Mouse (Mus musculus): ENCODE measurements around the gene Gm20721. TPM values are rescaled to one million over a fixed set of nuclear protein-coding genes. Genes with fewer than 3 reads are reported as not detected.
"Not testable (repeated sequence)": the region's sequence is repeated elsewhere in the genome, so short reads cannot be mapped to it uniquely, and the experiment has no call there.

Gm20721 gene
- total RNA-seq, 1 experiment = 17.7 TPM

GRCm38 (mm10) chr2:174366571-174366970, 20.1 kb upstream of the Gm20721 start:
- Histone ChIP-seq H3K4me1 (ENCODE audit: control insufficient read depth in 2 of 2, insufficient read depth in 2 of 2, low read length in 2 of 2, poor library complexity in 1 of 2) (no peaks in the 10 kb centered on the region), H3K9me3 (ENCODE audit: control insufficient read depth, insufficient read depth, low read depth, low read length) (no peaks in the 10 kb centered on the region), H3K9ac (ENCODE audit: insufficient read depth, low read depth, low read length, poor library complexity, severe bottlenecking) (no peak overlapping the region), H3K36me3 (ENCODE audit: control insufficient read depth, insufficient read depth, low read length, poor library complexity, severe bottlenecking) (no peaks in the 10 kb centered on the region), H3K27ac (ENCODE audit: insufficient read depth, low read depth, low read length, poor library complexity, severe bottlenecking) (no peak overlapping the region), H3K4me3 (ENCODE audit: insufficient read depth in 1 of 2, low read depth in 1 of 2, low read length in 2 of 2, poor library complexity in 1 of 2, severe bottlenecking in 1 of 2) (no peak overlapping the region)
- TF ChIP-seq ZC3H11A (IDR thresholded peaks at IDR 0.05; ENCODE audit: borderline replicate concordance, low read depth, low read length) (no peak), ZNF384 (IDR thresholded peaks at IDR 0.05; ENCODE audit: low read depth, low read length) (no peak), CHD2 (IDR thresholded peaks at IDR 0.05; ENCODE audit: low read depth, low read length) (no peak), MAFK (IDR thresholded peaks at IDR 0.05; ENCODE audit: insufficient read depth, low read depth, low read length) (no peak), HCFC1 (IDR thresholded peaks at IDR 0.05; ENCODE audit: borderline replicate concordance, insufficient read depth, low read length) (no peak)
- in situ Hi-C loops (cut with MboI; ENCODE audit: low sequenced_read_pairs in 2 of 2, unreplicated experiment in 2 of 2) = no loop called here
- no peak for DNase-seq (ENCODE audit: low read depth, low spot score)

GRCm38 (mm10) chr2:174359656-174360055, 13.1 kb upstream of the Gm20721 start:
- TF ChIP-seq CHD2 (IDR thresholded peaks at IDR 0.05; ENCODE audit: low read depth, low read length) (no peak), HCFC1 (IDR thresholded peaks at IDR 0.05; ENCODE audit: borderline replicate concordance, insufficient read depth, low read length) (no peak), ZNF384 (IDR thresholded peaks at IDR 0.05; ENCODE audit: low read depth, low read length) (no peak), MAFK (IDR thresholded peaks at IDR 0.05; ENCODE audit: insufficient read depth, low read depth, low read length) (no peak), ZC3H11A (IDR thresholded peaks at IDR 0.05; ENCODE audit: borderline replicate concordance, low read depth, low read length) (no peak)
- no peak overlapping the region for H3K9ac ChIP-seq (ENCODE audit: insufficient read depth, low read depth, low read length, poor library complexity, severe bottlenecking)
- no peaks in the 10 kb centered on the region for H3K36me3 ChIP-seq (ENCODE audit: control insufficient read depth, insufficient read depth, low read length, poor library complexity, severe bottlenecking)
- no peak overlapping the region for H3K4me3 ChIP-seq (ENCODE audit: insufficient read depth in 1 of 2, low read depth in 1 of 2, low read length in 2 of 2, poor library complexity in 1 of 2, severe bottlenecking in 1 of 2)
- DNase-seq (ENCODE audit: low read depth, low spot score) = no peak
- H3K4me1 ChIP-seq (ENCODE audit: control insufficient read depth in 2 of 2, insufficient read depth in 2 of 2, low read length in 2 of 2, poor library complexity in 1 of 2) = no peaks in the 10 kb centered on the region
- in situ Hi-C loops (cut with MboI; ENCODE audit: low sequenced_read_pairs in 2 of 2, unreplicated experiment in 2 of 2) = no loop called here
- H3K27ac ChIP-seq (ENCODE audit: insufficient read depth, low read depth, low read length, poor library complexity, severe bottlenecking) = no peak overlapping the region
- no peaks in the 10 kb centered on the region for H3K9me3 ChIP-seq (ENCODE audit: control insufficient read depth, insufficient read depth, low read depth, low read length)

- no peak overlapping the region for H3K4me3 ChIP-seq (ENCODE audit: insufficient read depth in 1 of 2, low read depth in 1 of 2, low read length in 2 of 2, poor library complexity in 1 of 2, severe bottlenecking in 1 of 2)
- H3K27ac ChIP-seq (ENCODE audit: insufficient read depth, low read depth, low read length, poor library complexity, severe bottlenecking) = no peak overlapping the region
- in situ Hi-C loops (cut with MboI; ENCODE audit: low sequenced_read_pairs in 2 of 2, unreplicated experiment in 2 of 2) = no loop called here
- no peaks in the 10 kb centered on the region for H3K36me3 ChIP-seq (ENCODE audit: control insufficient read depth, insufficient read depth, low read length, poor library complexity, severe bottlenecking)
- H3K9me3 ChIP-seq (ENCODE audit: control insufficient read depth, insufficient read depth, low read depth, low read length) = no peaks in the 10 kb centered on the region
- no peak overlapping the region for H3K9ac ChIP-seq (ENCODE audit: insufficient read depth, low read depth, low read length, poor library complexity, severe bottlenecking)
- DNase-seq (ENCODE audit: low read depth, low spot score) = no peak
- TF ChIP-seq ZNF384 (IDR thresholded peaks at IDR 0.05; ENCODE audit: low read depth, low read length) = no peak
- TF ChIP-seq MAFK (IDR thresholded peaks at IDR 0.05; ENCODE audit: insufficient read depth, low read depth, low read length) = no peak
- no peak for TF ChIP-seq HCFC1 (IDR thresholded peaks at IDR 0.05; ENCODE audit: borderline replicate concordance, insufficient read depth, low read length)
- TF ChIP-seq ZC3H11A (IDR thresholded peaks at IDR 0.05; ENCODE audit: borderline replicate concordance, low read depth, low read length) = no peak
- TF ChIP-seq CHD2 (IDR thresholded peaks at IDR 0.05; ENCODE audit: low read depth, low read length) = no peak
- no peaks in the 10 kb centered on the region for H3K4me1 ChIP-seq (ENCODE audit: control insufficient read depth in 2 of 2, insufficient read depth in 2 of 2, low read length in 2 of 2, poor library complexity in 1 of 2)
Measured at GRCm38 (mm10) chr2:174358516-174358915, 12.0 kb upstream of the Gm20721 start.

DNA sequence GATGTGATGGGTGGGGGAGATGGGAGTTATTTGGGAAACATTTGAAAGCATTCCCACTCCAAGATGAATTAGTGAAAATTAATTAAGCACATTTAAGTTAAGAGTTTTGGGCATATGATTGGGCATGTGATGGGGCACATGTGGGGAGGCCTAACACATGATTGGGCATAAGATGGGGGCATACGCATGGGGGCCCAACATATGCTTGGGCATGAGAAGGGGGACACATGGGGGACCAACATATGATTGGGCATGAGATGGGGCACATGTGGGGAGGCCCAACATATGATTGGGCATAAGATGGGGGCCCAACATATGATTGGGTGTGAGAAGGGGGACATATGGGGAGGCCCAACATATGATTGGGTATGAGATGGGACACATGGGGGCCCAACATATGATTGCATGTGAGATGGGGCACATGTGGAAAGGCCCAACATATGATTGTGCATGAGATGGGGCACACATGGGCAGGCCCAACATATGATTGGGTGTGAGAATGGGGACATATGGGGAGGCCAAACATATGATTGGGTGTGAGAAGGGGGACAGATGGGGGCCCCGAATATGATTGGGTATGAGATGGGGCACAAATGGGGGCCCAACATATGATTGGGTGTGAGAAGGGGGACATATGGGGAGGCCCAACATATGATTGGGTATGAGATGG, 622 bp upstream of the Gm20721 start:
- H3K9ac ChIP-seq (ENCODE audit: insufficient read depth, low read depth, low read length, poor library complexity, severe bottlenecking); H3K9me3 ChIP-seq (ENCODE audit: control insufficient read depth, insufficient read depth, low read depth, low read length); DNase-seq (ENCODE audit: low read depth, low spot score); H3K27ac ChIP-seq (ENCODE audit: insufficient read depth, low read depth, low read length, poor library complexity, severe bottlenecking); H3K4me3 ChIP-seq (ENCODE audit: insufficient read depth in 1 of 2, low read depth in 1 of 2, low read length in 2 of 2, poor library complexity in 1 of 2, severe bottlenecking in 1 of 2); in situ Hi-C loops (cut with MboI; ENCODE audit: low sequenced_read_pairs in 2 of 2, unreplicated experiment in 2 of 2); H3K4me1 ChIP-seq (ENCODE audit: control insufficient read depth in 2 of 2, insufficient read depth in 2 of 2, low read length in 2 of 2, poor library complexity in 1 of 2): not testable (repeated sequence)
- peaks cover 18% of the 10 kb centered on the region for H3K36me3 ChIP-seq (ENCODE audit: control insufficient read depth, insufficient read depth, low read length, poor library complexity, severe bottlenecking)

- Histone ChIP-seq H3K27ac (ENCODE audit: insufficient read depth, low read depth, low read length, poor library complexity, severe bottlenecking) (no peak overlapping the region), H3K9ac (ENCODE audit: insufficient read depth, low read depth, low read length, poor library complexity, severe bottlenecking) (no peak overlapping the region), H3K4me1 (ENCODE audit: control insufficient read depth in 2 of 2, insufficient read depth in 2 of 2, low read length in 2 of 2, poor library complexity in 1 of 2) (no peaks in the 10 kb centered on the region; a peak in 1 of 4 replicates), H3K36me3 (ENCODE audit: control insufficient read depth, insufficient read depth, low read length, poor library complexity, severe bottlenecking) (peaks cover 20% of the 10 kb centered on the region), H3K4me3 (ENCODE audit: insufficient read depth in 1 of 2, low read depth in 1 of 2, low read length in 2 of 2, poor library complexity in 1 of 2, severe bottlenecking in 1 of 2) (no peak overlapping the region), H3K9me3 (ENCODE audit: control insufficient read depth, insufficient read depth, low read depth, low read length) (no peaks in the 10 kb centered on the region)
- TF ChIP-seq ZC3H11A (IDR thresholded peaks at IDR 0.05; ENCODE audit: borderline replicate concordance, low read depth, low read length) = no peak
- in situ Hi-C loops (cut with MboI; ENCODE audit: low sequenced_read_pairs in 2 of 2, unreplicated experiment in 2 of 2) = no loop called here
- DNase-seq (ENCODE audit: low read depth, low spot score) = no peak
Measured at GRCm38 (mm10) chr2:174344996-174345395, 1.5 kb downstream of the Gm20721 start.

Measured in ES-E14 (cell line).